Mouse (Mus musculus) liver, postnatal 0 days (tissue): ENCODE results near the gene Ltc4s.
A peak's percentile ranks its signal among the peaks of the same experiment; 100 is the strongest.

Experiments
- CTCF ChIP-seq: sonication (generic); IDR thresholded peaks from 2 replicates; pipeline ENCODE4 v1.5.1; 2016; ENCODE audit warnings: antibody characterized with exemption, low read depth
- EP300 ChIP-seq: IDR thresholded peaks from 2 replicates; pipeline ENCODE4 v1.6.1; 2016; ENCODE audit warnings: antibody characterized with exemption, low read depth, mild to moderate bottlenecking

GRCm38 (mm10) chr11:50231411-50231810, 7.0 kb downstream of the Ltc4s start:
- TF ChIP-seq CTCF (peak; percentile 76), EP300 (no peak)
